Mouse (Mus musculus) liver, adult 2 months (tissue): ENCODE measurements at regions not wholly inside any gene's neighbourhood (a gene's known extent, or its start where the extent isn't known, plus 50 kb on each side); places are given as distances from the start of the nearest gene placed in this dataset.

Experiments
- DNase-seq: peaks from one replicate; pipeline ENCODE4 v3.0.0-alpha.2; 2011; ENCODE audit warnings: low read depth, low spot score; ENCODE audit errors: extremely low read depth
- H3K27ac ChIP-seq: fragments of 200-500 bp; replicated peaks from 2 replicates; pipeline ENCODE4 v1.5.1; 2012; ENCODE audit warnings: low read depth, mild to moderate bottlenecking, control low read depth, inconsistent platforms, low read length; ENCODE audit not compliant: insufficient read depth
- H3K27me3 ChIP-seq: fragments of 200-500 bp; 2 replicates; pipeline ENCODE4 v1.6.1; 2012; ENCODE audit warnings: mild to moderate bottlenecking, moderate library complexity, low read length, inconsistent platforms; ENCODE audit not compliant: control insufficient read depth, insufficient read depth
- H3K36me3 ChIP-seq: fragments of 200-500 bp; 2 replicates; pipeline ENCODE4 v1.6.1; 2012; ENCODE audit warnings: low read length, inconsistent platforms; ENCODE audit not compliant: control insufficient read depth, insufficient read depth
- H3K4me1 ChIP-seq: fragments of 200-500 bp; 2 replicates; pipeline ENCODE4 v1.6.1; 2011; ENCODE audit warnings: low read length; ENCODE audit not compliant: control insufficient read depth, insufficient read depth
- H3K4me3 ChIP-seq: fragments of 200-500 bp; 2 replicates; pipeline ENCODE4 v1.5.1; 2011; ENCODE audit warnings: low read depth, mild to moderate bottlenecking, control low read depth, low read length, moderate library complexity; ENCODE audit not compliant: insufficient read depth
- H3K79me2 ChIP-seq: fragments of 200-500 bp; 2 replicates; pipeline ENCODE4 v1.6.1; 2012; ENCODE audit warnings: inconsistent platforms, mild to moderate bottlenecking, low read length, moderate library complexity; ENCODE audit not compliant: control insufficient read depth, insufficient read depth
- H3K9ac ChIP-seq: fragments of 200-500 bp; 2 replicates; pipeline ENCODE4 v1.6.1; 2012; ENCODE audit warnings: low read depth, mild to moderate bottlenecking, control low read depth, inconsistent platforms, low read length
- CTCF ChIP-seq: fragments of 200-500 bp; IDR thresholded peaks from 2 replicates; pipeline ENCODE4 v1.5.1; 2011; ENCODE audit warnings: low read depth, low read length, control low read depth
- POLR2A ChIP-seq: fragments of 200-500 bp; IDR thresholded peaks from 2 replicates; pipeline ENCODE4 v1.6.1; 2011; ENCODE audit warnings: low read length, control low read depth; ENCODE audit not compliant: insufficient read depth; ENCODE audit errors: extremely low read depth
- WGBS: fragments of 180-500 bp; shearing (Covaris S2); methylation state at CpG from one replicate; pipeline ENCODE4 v1.1.7; 2018; 5-methylcytosine and 5-hydroxymethylcytosine counted together

DNA sequence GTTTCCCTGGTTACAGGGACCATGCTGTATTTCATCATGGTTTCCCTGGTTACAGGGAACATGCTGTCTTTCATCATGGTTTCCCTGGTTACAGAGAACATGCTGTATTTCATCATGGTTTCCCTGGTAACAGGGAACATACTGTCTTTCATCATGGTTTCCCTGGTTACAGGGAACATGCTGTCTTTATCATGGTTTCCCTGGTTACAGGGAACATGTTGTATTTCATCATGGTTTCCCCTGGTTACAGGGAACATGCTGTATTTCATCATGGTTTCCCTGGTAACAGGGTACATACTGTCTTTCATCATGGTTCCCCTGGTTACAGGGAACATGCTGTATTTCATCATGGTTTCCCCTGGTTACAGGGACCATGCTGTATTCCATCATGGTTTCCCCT, 1579.5 kb downstream of the 4930444P10Rik start:
- Histone ChIP-seq H3K4me3 (no peak overlapping the region), H3K36me3 (no peaks in the 10 kb centered on the region), H3K27me3 (no peaks in the 10 kb centered on the region), H3K79me2 (no peaks in the 10 kb centered on the region), H3K9ac (no peak overlapping the region), H3K27ac (no peak overlapping the region), H3K4me1 (no peaks in the 10 kb centered on the region)
- no peak for DNase-seq
- TF ChIP-seq CTCF (no peak), POLR2A (no peak)

GRCm38 (mm10) chr1:14512481-14513285, 1580.4 kb downstream of the 4930444P10Rik start:
- TF ChIP-seq POLR2A (no peak), CTCF (no peak)
- no peak overlapping the region for H3K9ac ChIP-seq
- DNase-seq = no peak
- no peaks in the 10 kb centered on the region for H3K27me3 ChIP-seq
- H3K79me2 ChIP-seq = no peaks in the 10 kb centered on the region
- no peak overlapping the region for H3K27ac ChIP-seq
- no peak overlapping the region for H3K4me3 ChIP-seq
- no peaks in the 10 kb centered on the region for H3K4me1 ChIP-seq
- 71% methylated on average over 9 of the region's 9 CpGs for WGBS
- H3K36me3 ChIP-seq = no peaks in the 10 kb centered on the region

GRCm38 (mm10) chr1:14506831-14507690, 1586.1 kb downstream of the 4930444P10Rik start:
- TF ChIP-seq CTCF = no peak
- no peak for TF ChIP-seq POLR2A
- H3K4me1 ChIP-seq = no peaks in the 10 kb centered on the region
- H3K79me2 ChIP-seq = no peaks in the 10 kb centered on the region
- WGBS = 5% methylated on average over 36 of the region's 36 CpGs
- H3K36me3 ChIP-seq = no peaks in the 10 kb centered on the region
- no peak for DNase-seq
- no peak overlapping the region for H3K9ac ChIP-seq
- no peak overlapping the region for H3K4me3 ChIP-seq
- no peak overlapping the region for H3K27ac ChIP-seq
- peaks cover 13% of the 10 kb centered on the region for H3K27me3 ChIP-seq

DNA sequence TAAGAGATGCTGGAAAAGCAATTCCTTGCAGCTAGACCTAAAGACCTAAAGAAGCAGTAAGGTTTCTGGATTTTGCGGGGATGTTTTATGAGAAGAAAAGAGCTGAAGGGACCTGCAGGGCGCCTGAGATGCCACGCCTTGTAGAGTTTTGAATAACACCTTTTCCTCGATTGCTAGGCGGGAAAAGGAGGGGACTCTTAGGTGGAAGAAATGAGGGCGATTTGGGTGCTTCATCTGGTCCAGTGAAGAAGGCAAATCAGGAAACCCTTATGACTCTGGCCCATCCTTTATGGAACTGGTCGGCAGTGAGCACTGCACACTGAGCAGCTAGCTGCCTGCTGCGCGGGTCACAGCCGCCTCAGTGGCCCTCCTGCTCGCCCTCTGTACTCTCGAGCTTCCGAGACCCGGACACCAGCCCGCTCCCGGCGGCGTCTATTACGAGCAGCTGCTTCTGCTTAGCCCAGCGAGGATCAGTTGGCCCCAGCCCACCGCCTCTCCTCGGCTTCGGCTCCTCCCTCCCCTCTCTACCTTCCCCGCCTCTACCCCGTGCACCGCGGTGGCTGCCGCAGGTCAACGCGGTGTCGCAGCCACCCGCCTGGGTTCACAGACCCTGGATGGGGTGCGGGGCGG, 1586.8 kb downstream of the 4930444P10Rik start:
- WGBS = 1% methylated on average over 34 of the region's 34 CpGs
- no peak for DNase-seq
- no peaks in the 10 kb centered on the region for H3K79me2 ChIP-seq
- H3K36me3 ChIP-seq = no peaks in the 10 kb centered on the region
- H3K4me1 ChIP-seq = no peaks in the 10 kb centered on the region
- TF ChIP-seq CTCF = no peak
- no peak for TF ChIP-seq POLR2A
- peaks cover 13% of the 10 kb centered on the region for H3K27me3 ChIP-seq
- no peak overlapping the region for H3K9ac ChIP-seq
- peak overlapping the region; percentile 27; the same call in 1 of the 2 replicates for H3K4me3 ChIP-seq
- no peak overlapping the region for H3K27ac ChIP-seq

GRCm38 (mm10) chr1:14505741-14506140, 1587.4 kb downstream of the 4930444P10Rik start:
- Histone ChIP-seq H3K79me2 (no peaks in the 10 kb centered on the region), H3K36me3 (no peaks in the 10 kb centered on the region), H3K4me3 (no peak overlapping the region), H3K9ac (no peak overlapping the region), H3K4me1 (no peaks in the 10 kb centered on the region), H3K27me3 (peaks cover 13% of the 10 kb centered on the region), H3K27ac (no peak overlapping the region)
- TF ChIP-seq CTCF (no peak), POLR2A (no peak)
- WGBS = 8% methylated on average over 6 of the region's 6 CpGs
- no peak for DNase-seq
